13 mouse cellular contexts compared by ENCODE assay signal in genomic region chr4:133570066-133570466, GRCm38 (mm10). TPM values are rescaled to one million over a fixed set of nuclear protein-coding genes. Genes with fewer than 3 reads are reported as not detected.
DNase-seq lines count a peak whose midpoint lies in the region; ATAC-seq and TF ChIP-seq lines count a peak whose summit lies in the region.
"Had no signal": no experiment of that assay in that cellular context is flagged by ENCODE, and none has a peak within 500 bp of the region (broad histone marks: within the 10 kb centered on the region; RNA-seq: fewer than 3 reads in every experiment).

No protein-coding gene starts in this region.

- 0 out of 2 replicates have a peak, but pooled peaks have one; percentile 7 for TF ChIP-seq EP300 in CH12.LX (IDR thresholded peaks at IDR 0.05; ENCODE audit: low read length)
- TF ChIP-seq EP300 in liver, postnatal 0 days (IDR thresholded peaks at IDR 0.05; ENCODE audit: low read depth), result peak; percentile 84

- WGBS in kidney, adult 2 months, result 9% methylated on average over 10 of the region's 10 CpGs
- 37% methylated on average over 10 of the region's 10 CpGs for WGBS in liver, postnatal 0 days (ENCODE audit: insufficient replicate concordance)

- no peak for TF ChIP-seq CTCF in CH12.LX (conservative IDR thresholded peaks at IDR 0.05 in 1 of 2, IDR thresholded peaks at IDR 0.05 in 1 of 2; ENCODE audit: low read depth in 2 of 2, low read length in 2 of 2)
- TF ChIP-seq CTCF in kidney, adult 2 months (conservative IDR thresholded peaks at IDR 0.05; ENCODE audit: insufficient read depth, insufficient read length, low read depth, low read length), result no peak
- TF ChIP-seq CTCF in liver, postnatal 0 days (IDR thresholded peaks at IDR 0.05; ENCODE audit: low read depth), result no peak

- 0 out of 2 replicates have a peak, but pooled peaks cover 3% of the 10 kb centered on the region for H3K79me2 ChIP-seq in CH12.LX (replicated peaks; ENCODE audit: control insufficient read depth, extremely low read depth, insufficient read depth, poor library complexity, severe bottlenecking)

- dilution Hi-C loops in CH12.LX (cut with MboI; ENCODE audit: extremely low pct_ligation_motif_present, extremely low pct_unique_long_range_greater_than_20kb, low sequenced_read_pairs), result no loop called here

- peak; percentile 77 for ATAC-seq in liver, postnatal 0 days

- DNase-seq in CH12.LX (ENCODE audit: extremely low read depth) (peak; percentile 73), R1 (ENCODE audit: low read depth, low spot score) (peak; percentile 89)
- peak; percentile 93 for DNase-seq in kidney, adult 2 months
- peak; percentile 51 for DNase-seq in liver, postnatal 0 days
- no peak for DNase-seq in left cerebral cortex, adult 9 months (ENCODE audit: low spot score in 2 of 2)
- DNase-seq in spleen, postnatal 36 days (ENCODE audit: low spot score in 2 of 2), result no peak
- no peak for DNase-seq in thymus, postnatal 4 days
- DNase-seq: cerebellum, adult 11-12 months; lung, embryonic 14.5 days; right cerebral cortex, adult 18-20 months had no signal

- peak; percentile 65 for TF ChIP-seq POLR2A in CH12.LX (IDR thresholded peaks at IDR 0.05; ENCODE audit: low read depth, low read length)
- TF ChIP-seq POLR2A in kidney, adult 2 months (IDR thresholded peaks at IDR 0.05; ENCODE audit: low read depth, low read length), result no peak

- peak overlapping the region; percentile 56 for H3K27ac ChIP-seq in CH12.LX (ENCODE audit: insufficient read depth, low read depth)
- peak overlapping the region; percentile 70 for H3K27ac ChIP-seq in kidney, adult 2 months (ENCODE audit: insufficient read depth, low read depth, low read length)
- peak overlapping the region; percentile 97 for H3K27ac ChIP-seq in liver, postnatal 0 days (ENCODE audit: low read depth)
- H3K27ac ChIP-seq: heart, embryonic 15.5 days had no signal

- peak overlapping the region in 2 of 3 experiments; percentile 6 to 38 for H3K4me3 ChIP-seq in CH12.LX (replicated peaks in 1 of 3; ENCODE audit: low read depth in 2 of 3, low read length in 2 of 3, poor library complexity in 1 of 3)
- 0 out of 2 replicates have a peak overlapping the region, but pooled peaks have one; percentile 22 for H3K4me3 ChIP-seq in kidney, adult 2 months (ENCODE audit: insufficient read depth, low read depth, low read length)
- H3K4me3 ChIP-seq in liver, postnatal 0 days (ENCODE audit: low read depth, low read length), result no peak overlapping the region
- H3K4me3 ChIP-seq: heart, embryonic 15.5 days had no signal

- no peak for TF ChIP-seq RAD21 in CH12.LX (IDR thresholded peaks at IDR 0.05; ENCODE audit: low read depth, low read length)

- peaks cover 0 to 11% of the 10 kb centered on the region in 2 experiments; a peak in 2 of 4 replicates for H3K4me1 ChIP-seq in CH12.LX (ENCODE audit: control insufficient read depth in 1 of 2, insufficient read depth in 2 of 2)
- H3K4me1 ChIP-seq in kidney, adult 2 months (ENCODE audit: control insufficient read depth, insufficient read depth, low read length), result peaks cover 14% of the 10 kb centered on the region; the same call in 1 of the 2 replicates
- H3K4me1 ChIP-seq in liver, postnatal 0 days (ENCODE audit: insufficient read depth), result peaks cover 7% of the 10 kb centered on the region

- H3K27me3 ChIP-seq in CH12.LX (replicated peaks), result no peaks in the 10 kb centered on the region
- no peaks in the 10 kb centered on the region for H3K27me3 ChIP-seq in kidney, adult 2 months (replicated peaks; ENCODE audit: control insufficient read depth, insufficient read depth, low read length)
- H3K27me3 ChIP-seq in liver, postnatal 0 days (ENCODE audit: insufficient read depth, low read length), result no peaks in the 10 kb centered on the region
- H3K27me3 ChIP-seq: heart, embryonic 15.5 days had no signal

- peaks cover 2% of the 10 kb centered on the region for H3K9me3 ChIP-seq in CH12.LX (replicated peaks; ENCODE audit: low read length)
- no peaks in the 10 kb centered on the region for H3K9me3 ChIP-seq in liver, postnatal 0 days (ENCODE audit: low read length)
- H3K9me3 ChIP-seq: heart, embryonic 15.5 days had no signal

- peak overlapping the region; percentile 93 for H3K4me2 ChIP-seq in CH12.LX (ENCODE audit: insufficient read depth, low read depth, poor library complexity, severe bottlenecking)
- peak overlapping the region; percentile 45 for H3K4me2 ChIP-seq in liver, postnatal 0 days (ENCODE audit: low read depth, low read length)
- H3K4me2 ChIP-seq: heart, embryonic 15.5 days; lung, embryonic 14.5 days had no signal

- H3K36me3 ChIP-seq in CH12.LX (replicated peaks in 1 of 2; ENCODE audit: control insufficient read depth in 1 of 2, insufficient read depth in 1 of 2, low read length in 1 of 2), result peaks cover 0 to 6% of the 10 kb centered on the region in 2 experiments
- H3K36me3 ChIP-seq in kidney, adult 2 months (ENCODE audit: control insufficient read depth, insufficient read depth, low read length), result no peaks in the 10 kb centered on the region
- no peaks in the 10 kb centered on the region for H3K36me3 ChIP-seq in liver, postnatal 0 days (replicated peaks; ENCODE audit: insufficient read depth, low read length)
- H3K36me3 ChIP-seq: heart, embryonic 15.5 days had no signal

- peak overlapping the region; percentile 81 for H3K9ac ChIP-seq in CH12.LX (ENCODE audit: insufficient read depth, low read depth)
- no peak overlapping the region for H3K9ac ChIP-seq in liver, postnatal 0 days (replicated peaks)
- H3K9ac ChIP-seq: heart, embryonic 15.5 days; lung, embryonic 14.5 days had no signal

- in situ Hi-C loops in CH12.LX (cut with MboI; ENCODE audit: low pct_ligation_motif_present, low pct_unique_long_range_greater_than_20kb, low sequenced_read_pairs), result no loop called here

TF ChIP-seq in CH12.LX, 34 proteins besides CTCF, POLR2A, EP300 and RAD21 (continues in another document):
- TF ChIP-seq ZNF384 (IDR thresholded peaks at IDR 0.05; ENCODE audit: low read depth, low read length), result no peak
- TF ChIP-seq POLR2AphosphoS2 (IDR thresholded peaks at IDR 0.05; ENCODE audit: low read depth, low read length), result no peak
- no peak for TF ChIP-seq KAT2A (IDR thresholded peaks at IDR 0.05; ENCODE audit: insufficient replicate concordance, low read length)
- peak; percentile 40; the same call in 1 of the 2 replicates for TF ChIP-seq ZMIZ1 (IDR thresholded peaks at IDR 0.05; ENCODE audit: low read depth, low read length)
- TF ChIP-seq MXI1 (IDR thresholded peaks at IDR 0.05; ENCODE audit: low read depth, low read length), result no peak
- TF ChIP-seq ZC3H11A (IDR thresholded peaks at IDR 0.05; ENCODE audit: low read depth, low read length), result no peak
- peak; percentile 60 for TF ChIP-seq NELFE (IDR thresholded peaks at IDR 0.05; ENCODE audit: low read depth, low read length)
- no peak for TF ChIP-seq MEF2A (IDR thresholded peaks at IDR 0.05; ENCODE audit: borderline replicate concordance, low read depth, low read length)
- TF ChIP-seq RCOR1 (conservative IDR thresholded peaks at IDR 0.05; ENCODE audit: low read depth, low read length), result no peak
- 0 out of 2 replicates have a peak, but pooled peaks have one; percentile 5 for TF ChIP-seq MAZ (IDR thresholded peaks at IDR 0.05; ENCODE audit: low read depth, low read length)
- TF ChIP-seq GABPA (IDR thresholded peaks at IDR 0.05; ENCODE audit: insufficient replicate concordance, low read depth, low read length), result no peak
- 0 out of 2 replicates have a peak, but pooled peaks have one; percentile 16 for TF ChIP-seq TBP (conservative IDR thresholded peaks at IDR 0.05; ENCODE audit: low read depth, low read length)
- TF ChIP-seq MAX (IDR thresholded peaks at IDR 0.05; ENCODE audit: low read length), result 0 out of 2 replicates have a peak, but pooled peaks have one; percentile 52
- no peak for TF ChIP-seq PAX5 (IDR thresholded peaks at IDR 0.05; ENCODE audit: low read length)
- TF ChIP-seq USF2 (conservative IDR thresholded peaks at IDR 0.05; ENCODE audit: low read depth, low read length), result no peak
- no peak for TF ChIP-seq MAFK (IDR thresholded peaks at IDR 0.05; ENCODE audit: insufficient replicate concordance, low read length)
- TF ChIP-seq UBTF (IDR thresholded peaks at IDR 0.05; ENCODE audit: low read depth, low read length), result no peak
- no peak for TF ChIP-seq JUND (conservative IDR thresholded peaks at IDR 0.05; ENCODE audit: low read depth, low read length)
- TF ChIP-seq TCF12 (IDR thresholded peaks at IDR 0.05; ENCODE audit: low read depth, low read length), result no peak
- TF ChIP-seq USF1 (IDR thresholded peaks at IDR 0.05; ENCODE audit: low read depth, low read length), result no peak
- TF ChIP-seq CHD2 (IDR thresholded peaks at IDR 0.05; ENCODE audit: low read length), result no peak

RNA-seq across cellular contexts. Expression of gene Gpatch3, which starts 4.5 kb away (rescaled TPM):
- 10.8 and 15.7 TPM in 2 replicates for total RNA-seq in CH12.LX (2012; rRNA removed)
- total RNA-seq in CH12.LX (2014; rRNA removed), result 7.2 and 9.7 TPM in 2 replicates
- polyA plus RNA-seq in CH12.LX (2012; ENCODE audit: insufficient read length, low read depth), result 20.9 and 26.1 TPM in 2 replicates
- polyA plus RNA-seq in kidney, adult 2 months (2012; rRNA removed), result 3.8 and 4.6 TPM in 2 replicates
- 4.5 and 5.3 TPM in 2 replicates for polyA plus RNA-seq in liver, postnatal 0 days (2015; fragmentation: Nextera tagmentation; extraction: Ambion mirVana)

RNA-seq across cellular contexts. Expression of gene Gpn2, which starts 14.1 kb away (rescaled TPM):
- total RNA-seq in CH12.LX (2012; rRNA removed) (36.2 and 37.4 TPM in 2 replicates), CH12.LX (2014; rRNA removed) (30.0 and 35.9 TPM in 2 replicates)
- polyA plus RNA-seq in CH12.LX (2012; ENCODE audit: insufficient read length, low read depth), result 34.1 and 36.8 TPM in 2 replicates
- 26.7 and 31.4 TPM in 2 replicates for polyA plus RNA-seq in kidney, adult 2 months (2012; rRNA removed)
- 10.2 and 10.9 TPM in 2 replicates for polyA plus RNA-seq in liver, postnatal 0 days (2015; fragmentation: Nextera tagmentation; extraction: Ambion mirVana)

RNA-seq across cellular contexts. Expression of gene Nr0b2, which starts 16.9 kb away (rescaled TPM):
- total RNA-seq in CH12.LX (2012; rRNA removed) (not detected in 2 replicates), CH12.LX (2014; rRNA removed) (not detected in 2 replicates)
- polyA plus RNA-seq in CH12.LX (2012; ENCODE audit: insufficient read length, low read depth), result not detected in 2 replicates
- polyA plus RNA-seq in kidney, adult 2 months (2012; rRNA removed), result 6.0 and 6.8 TPM in 2 replicates
- polyA plus RNA-seq in liver, postnatal 0 days (2015; fragmentation: Nextera tagmentation; extraction: Ambion mirVana), result 32.7 and 44.1 TPM in 2 replicates
- total RNA-seq: layer of hippocampus, postnatal 10 days had no signal
- polyA plus RNA-seq: embryonic facial prominence, embryonic 14.5 days; lung, embryonic 14.5 days had no signal

RNA-seq across cellular contexts. Expression of gene Nudc, which starts 24.3 kb away (rescaled TPM):
- total RNA-seq in CH12.LX (2012; rRNA removed) (408 and 453 TPM in 2 replicates), CH12.LX (2014; rRNA removed) (199 and 206 TPM in 2 replicates)
- 718 and 764 TPM in 2 replicates for polyA plus RNA-seq in CH12.LX (2012; ENCODE audit: insufficient read length, low read depth)
- 42.7 and 61.4 TPM in 2 replicates for polyA plus RNA-seq in kidney, adult 2 months (2012; rRNA removed)
- 118 and 129 TPM in 2 replicates for polyA plus RNA-seq in liver, postnatal 0 days (2015; fragmentation: Nextera tagmentation; extraction: Ambion mirVana)

RNA-seq across cellular contexts. Expression of gene Sfn, which starts 31.9 kb away (rescaled TPM):
- total RNA-seq in CH12.LX (2012; rRNA removed), result 0.97 and 1.0 TPM in 2 replicates
- total RNA-seq in CH12.LX (2014; rRNA removed), result 0.61 and 1.1 TPM in 2 replicates
- polyA plus RNA-seq in CH12.LX (2012; ENCODE audit: insufficient read length, low read depth), result 2.0 and 2.8 TPM in 2 replicates
- polyA plus RNA-seq in kidney, adult 2 months (2012; rRNA removed), result 7.2 and 7.6 TPM in 2 replicates
- 0.40 and 0.59 TPM in 2 replicates for polyA plus RNA-seq in liver, postnatal 0 days (2015; fragmentation: Nextera tagmentation; extraction: Ambion mirVana)

Comparison
In these comparisons a context has a peak if more than half of its experiments do, and no peak if none do; other contexts are left out.
1. DNase-seq: peak in CH12.LX (single experiment), R1 (single experiment), kidney, adult 2 months (single experiment) and liver, postnatal 0 days (single experiment); none in left cerebral cortex, adult 9 months (0 of 2), spleen, postnatal 36 days (0 of 2) and thymus, postnatal 4 days (single experiment).
2. Peak in every context shown above with its lines, with median percentiles within 50 percentile points of each other: H3K27ac ChIP-seq.